Mouse (Mus musculus): ENCODE data around the gene Krt12. TPM values are rescaled to one million over a fixed set of nuclear protein-coding genes. Genes with fewer than 3 reads are reported as not detected.

The Krt12 gene
- 3.9 and 4.5 TPM in 2 replicates for polyA plus RNA-seq (2012; rRNA removed)

- no peak for DNase-seq (ENCODE audit: low read depth, low spot score)
- WGBS: 79% methylated on average over 10 of the region's 10 CpGs
Observed at GRCm38 (mm10) chr11:99422159-99422558, at the start of gene Krt12. Krt12 (minus strand) TSS chr11:99422259.

GRCm38 (mm10) chr11:99469228-99469627 is 47.2 kb upstream of the Krt12 start:
- WGBS: 14% methylated on average over 4 of the region's 4 CpGs
- no peak for DNase-seq (ENCODE audit: low read depth, low spot score)

- WGBS: 40% methylated on average over 11 of the region's 11 CpGs
- DNase-seq (ENCODE audit: low read depth, low spot score): no peak
Observed at GRCm38 (mm10) chr11:99468566-99468965, 46.5 kb upstream of the Krt12 start.

- DNase-seq (ENCODE audit: low read depth, low spot score): no peak
- 43% methylated on average over 7 of the region's 7 CpGs for WGBS
Observed at GRCm38 (mm10) chr11:99466316-99466715, 44.3 kb upstream of the Krt12 start.

- DNase-seq (ENCODE audit: low read depth, low spot score): peak; percentile 74
- WGBS: 3% methylated on average over 5 of the region's 5 CpGs
Observed at GRCm38 (mm10) chr11:99464836-99465235, 42.8 kb upstream of the Krt12 start.

GRCm38 (mm10) chr11:99463155-99463554 is 41.1 kb upstream of the Krt12 start:
- DNase-seq (ENCODE audit: low read depth, low spot score): peak; percentile 60
- WGBS: 12% methylated on average over 8 of the region's 8 CpGs

- DNase-seq (ENCODE audit: low read depth, low spot score): peak; percentile 58
- WGBS: 31% methylated on average over 7 of the region's 7 CpGs
Observed at GRCm38 (mm10) chr11:99461736-99462135, 39.7 kb upstream of the Krt12 start.

GRCm38 (mm10) chr11:99458887-99459286 is 36.8 kb upstream of the Krt12 start:
- 15% methylated on average over 7 of the region's 7 CpGs for WGBS
- DNase-seq (ENCODE audit: low read depth, low spot score): peak; percentile 57

GRCm38 (mm10) chr11:99454759-99455158 is 32.7 kb upstream of the Krt12 start:
- WGBS: 38% methylated on average over 10 of the region's 10 CpGs
- DNase-seq (ENCODE audit: low read depth, low spot score): no peak

- DNase-seq (ENCODE audit: low read depth, low spot score): no peak
- 44% methylated on average over 4 of the region's 4 CpGs for WGBS
Observed at GRCm38 (mm10) chr11:99454044-99454443, 32.0 kb upstream of the Krt12 start.

- no peak for DNase-seq (ENCODE audit: low read depth, low spot score)
- WGBS: 20% methylated on average over 2 of the region's 2 CpGs
Observed at GRCm38 (mm10) chr11:99448769-99449168, 26.7 kb upstream of the Krt12 start.

GRCm38 (mm10) chr11:99441220-99441619 is 19.2 kb upstream of the Krt12 start:
- 24% methylated on average over 8 of the region's 8 CpGs for WGBS
- peak; percentile 43 for DNase-seq (ENCODE audit: low read depth, low spot score)

- WGBS: 55% methylated on average over 10 of the region's 10 CpGs
- DNase-seq (ENCODE audit: low read depth, low spot score): no peak
Observed at GRCm38 (mm10) chr11:99439465-99439864, 17.4 kb upstream of the Krt12 start.

GRCm38 (mm10) chr11:99437972-99438371 is 15.9 kb upstream of the Krt12 start, which contains the start of gene Krt20:
Krt20 (minus strand) TSS chr11:99438150.
- WGBS: 20% methylated on average over 10 of the region's 10 CpGs
- no peak for DNase-seq (ENCODE audit: low read depth, low spot score)

- WGBS: 27% methylated on average over 4 of the region's 4 CpGs
- peak; percentile 50 for DNase-seq (ENCODE audit: low read depth, low spot score)
Observed at GRCm38 (mm10) chr11:99436625-99437024, 14.6 kb upstream of the Krt12 start.

GRCm38 (mm10) chr11:99430670-99431069 is 8.6 kb upstream of the Krt12 start:
- 38% methylated on average over 12 of the region's 12 CpGs for WGBS
- DNase-seq (ENCODE audit: low read depth, low spot score): no peak

GRCm38 (mm10) chr11:99420586-99420985 is 1.5 kb downstream of the Krt12 start:
- WGBS: 33% methylated on average over 10 of the region's 10 CpGs
- no peak for DNase-seq (ENCODE audit: low read depth, low spot score)

- DNase-seq (ENCODE audit: low read depth, low spot score): no peak
- WGBS: 72% methylated on average over 16 of the region's 16 CpGs
Observed at GRCm38 (mm10) chr11:99417819-99418218, 4.2 kb downstream of the Krt12 start.

- 86% methylated on average over 13 of the region's 13 CpGs for WGBS
- DNase-seq (ENCODE audit: low read depth, low spot score): no peak
Observed at GRCm38 (mm10) chr11:99416902-99417301, 5.2 kb downstream of the Krt12 start.

- WGBS: 57% methylated on average over 13 of the region's 13 CpGs
- peak; percentile 42 for DNase-seq (ENCODE audit: low read depth, low spot score)
Observed at GRCm38 (mm10) chr11:99414463-99415147, 7.5 kb downstream of the Krt12 start.

GRCm38 (mm10) chr11:99413247-99413646 is 8.8 kb downstream of the Krt12 start:
- 17% methylated on average over 6 of the region's 6 CpGs for whole genome bisulfite sequencing
- no peak for DNase-seq (ENCODE audit: low read depth, low spot score)

- 60% methylated on average over 10 of the region's 10 CpGs for WGBS
- no peak for DNase-seq (ENCODE audit: low read depth, low spot score)
Observed at GRCm38 (mm10) chr11:99406186-99406585, 15.9 kb downstream of the Krt12 start.

All from large intestine, adult 2 months (tissue).